Mouse (Mus musculus) monocyte, adult 2 months (primary cell): ENCODE data around the gene Stk10.

Experiments
- DNase-seq, 2 experiments: peaks; one replicate each; pipeline ENCODE4 v3.0.0; 2022; ENCODE audit warnings: low spot score in 2 of 2, low read depth in 1 of 2

Gene Stk10

GRCm38 (mm10) chr11:32549236-32549635 is 16.1 kb downstream of the Stk10 start:
- no peak for DNase-seq

- DNase-seq: no peak
These were observed 17.0 kb downstream of the Stk10 start for GRCm38 (mm10) chr11:32550102-32550501.

GRCm38 (mm10) chr11:32551056-32551455 is 18.0 kb downstream of the Stk10 start:
- DNase-seq: no peak

- no peak for DNase-seq
These were observed 18.6 kb downstream of the Stk10 start for GRCm38 (mm10) chr11:32551579-32552297.

GRCm38 (mm10) chr11:32552401-32553090 is 19.4 kb downstream of the Stk10 start:
- no peak for DNase-seq

- no peak for DNase-seq
These were observed 20.4 kb downstream of the Stk10 start for GRCm38 (mm10) chr11:32553311-32554140.

- peak in 1 of 2 experiments; percentile 72 for DNase-seq
These were observed 21.3 kb downstream of the Stk10 start for GRCm38 (mm10) chr11:32554141-32555091.

GRCm38 (mm10) chr11:32555103-32555689 is 22.1 kb downstream of the Stk10 start:
- no peak for DNase-seq

- no peak for DNase-seq
These were observed 23.4 kb downstream of the Stk10 start for GRCm38 (mm10) chr11:32556333-32556990.

GRCm38 (mm10) chr11:32558026-32558425 is 24.9 kb downstream of the Stk10 start:
- DNase-seq: peak in 1 of 2 experiments; percentile 58

GRCm38 (mm10) chr11:32558677-32559076 is 25.6 kb downstream of the Stk10 start:
- no peak for DNase-seq

- no peak for DNase-seq
These were observed 27.1 kb downstream of the Stk10 start for GRCm38 (mm10) chr11:32560015-32560770.

- DNase-seq: no peak
These were observed 28.6 kb downstream of the Stk10 start for GRCm38 (mm10) chr11:32561465-32562355.

- DNase-seq: no peak
These were observed 29.6 kb downstream of the Stk10 start for GRCm38 (mm10) chr11:32562706-32563105.

- no peak for DNase-seq
These were observed 30.6 kb downstream of the Stk10 start for GRCm38 (mm10) chr11:32563660-32564059.

- no peak for DNase-seq
These were observed 31.5 kb downstream of the Stk10 start for GRCm38 (mm10) chr11:32564629-32565028.

- DNase-seq: peak; percentile 71 to 73
These were observed 32.0 kb downstream of the Stk10 start for GRCm38 (mm10) chr11:32565088-32565487.

- no peak for DNase-seq
These were observed 33.1 kb downstream of the Stk10 start for GRCm38 (mm10) chr11:32566184-32566583.
